Mouse (Mus musculus) layer of hippocampus, adult 9-11 months (tissue): ENCODE data around the gene Omp.

Experiments
- DNase-seq: peaks from one replicate; pipeline ENCODE4 v3.0.0; 2022

The Omp gene

DNA sequence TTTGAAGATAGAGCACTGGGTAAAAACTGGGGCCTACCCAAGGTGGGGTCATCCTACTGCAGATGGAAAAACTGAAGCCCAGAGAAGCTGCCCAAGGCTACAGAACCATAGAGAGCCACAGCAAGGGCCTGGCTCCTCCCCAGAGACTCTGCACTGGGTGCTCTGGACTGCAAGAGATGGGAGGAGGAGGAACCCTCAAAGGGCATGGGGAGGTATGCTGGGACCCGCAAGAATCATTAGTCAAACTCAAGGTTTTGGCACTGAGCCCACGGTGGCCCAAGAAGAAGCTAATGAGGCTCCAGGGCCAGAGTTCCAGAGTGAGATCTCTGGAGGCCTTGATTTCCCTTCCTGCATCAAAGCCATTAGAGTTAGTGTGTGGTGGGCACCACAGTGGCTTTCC lies 7.3 kb downstream of the Omp start:
- DNase-seq: no peak

- DNase-seq: no peak
Measured at GRCm38 (mm10) chr7:98137583-98137982, 7.7 kb downstream of the Omp start.

- no peak for DNase-seq
Measured at GRCm38 (mm10) chr7:98131751-98132150, 13.6 kb downstream of the Omp start.

GRCm38 (mm10) chr7:98125473-98125872 lies 19.8 kb downstream of the Omp start:
- no peak for DNase-seq

DNA sequence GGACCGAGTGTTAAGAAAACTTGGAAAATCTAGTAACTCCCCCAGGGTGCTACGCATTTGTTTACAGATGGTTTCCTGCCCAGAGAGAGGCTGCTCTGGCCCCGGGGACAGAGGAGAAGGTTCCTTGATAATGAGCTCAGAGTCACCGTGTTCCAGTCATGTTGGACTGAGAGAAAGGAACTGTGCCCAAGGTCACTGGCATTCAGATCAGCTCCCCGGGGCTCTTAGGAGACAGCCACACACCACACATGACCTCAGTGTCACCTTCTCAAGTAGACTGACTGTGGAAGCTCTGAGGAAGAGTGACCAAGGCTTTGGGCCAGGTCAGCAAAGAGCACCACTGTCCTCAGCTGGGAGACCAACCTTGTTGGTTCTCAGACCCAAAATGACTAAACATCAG lies 20.6 kb downstream of the Omp start:
- no peak for DNase-seq

GRCm38 (mm10) chr7:98121673-98122072 lies 23.6 kb downstream of the Omp start:
- DNase-seq: no peak

- DNase-seq: no peak
Measured at GRCm38 (mm10) chr7:98121241-98121640, 24.1 kb downstream of the Omp start.

- peak; percentile 41 for DNase-seq
Measured at GRCm38 (mm10) chr7:98120325-98120724, 25.0 kb downstream of the Omp start.

DNA sequence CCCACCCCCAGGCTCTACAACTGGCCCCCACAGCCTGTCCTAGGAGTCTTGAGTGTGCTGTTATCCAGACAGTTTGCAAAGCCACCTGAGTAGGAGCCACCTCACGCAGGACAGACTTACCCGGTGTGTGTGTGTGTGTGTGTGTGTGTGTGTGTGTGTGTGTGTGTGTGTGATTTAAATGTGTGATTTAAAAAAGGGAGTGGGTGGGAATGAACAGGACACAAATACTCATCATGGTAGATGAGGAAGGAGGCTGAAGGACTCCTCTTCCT lies 25.4 kb downstream of the Omp start:
- no peak for DNase-seq

DNA sequence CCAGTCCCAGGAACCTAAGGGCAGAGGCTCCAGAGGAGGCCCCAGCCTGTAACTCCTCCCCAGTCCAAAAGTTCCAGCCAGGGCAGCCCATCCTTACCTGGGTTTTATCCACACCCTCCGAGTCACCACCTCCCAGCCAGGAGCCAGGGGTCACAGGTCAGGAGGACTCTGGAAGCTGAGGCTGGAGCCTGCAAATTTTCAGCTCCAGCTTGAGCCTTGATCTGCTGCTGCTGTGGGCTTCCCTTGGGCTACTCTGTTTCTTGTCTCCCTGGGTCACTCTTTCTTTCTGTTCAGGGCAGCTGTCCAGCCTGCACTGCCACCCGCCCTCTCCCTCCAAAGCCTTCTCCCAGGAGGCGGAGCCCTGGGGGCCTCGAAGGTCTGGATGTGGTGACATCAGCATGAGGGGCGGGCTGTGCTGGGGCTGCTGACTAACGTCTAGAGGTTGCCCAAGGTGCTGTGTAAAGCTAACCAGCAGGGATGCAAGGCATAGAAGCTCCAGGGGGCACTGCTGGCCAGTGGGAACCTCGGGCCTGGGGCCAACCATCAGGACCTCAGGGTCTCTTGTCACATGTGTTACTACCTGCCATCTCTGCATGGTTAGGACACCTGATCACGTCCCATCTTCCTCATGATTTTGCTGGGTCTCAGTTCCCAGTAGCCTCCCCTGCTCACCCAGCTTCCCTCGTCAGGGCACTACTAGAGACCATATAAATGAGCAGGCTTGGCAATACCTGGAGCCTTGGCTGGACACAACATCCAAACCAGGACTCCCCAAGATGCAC lies 25.9 kb downstream of the Omp start, which contains the start of gene Myo7a:
Gene Myo7a (minus strand): TSS at position 346 of the 782 bp plus-strand sequence.
- DNase-seq: no peak

DNA sequence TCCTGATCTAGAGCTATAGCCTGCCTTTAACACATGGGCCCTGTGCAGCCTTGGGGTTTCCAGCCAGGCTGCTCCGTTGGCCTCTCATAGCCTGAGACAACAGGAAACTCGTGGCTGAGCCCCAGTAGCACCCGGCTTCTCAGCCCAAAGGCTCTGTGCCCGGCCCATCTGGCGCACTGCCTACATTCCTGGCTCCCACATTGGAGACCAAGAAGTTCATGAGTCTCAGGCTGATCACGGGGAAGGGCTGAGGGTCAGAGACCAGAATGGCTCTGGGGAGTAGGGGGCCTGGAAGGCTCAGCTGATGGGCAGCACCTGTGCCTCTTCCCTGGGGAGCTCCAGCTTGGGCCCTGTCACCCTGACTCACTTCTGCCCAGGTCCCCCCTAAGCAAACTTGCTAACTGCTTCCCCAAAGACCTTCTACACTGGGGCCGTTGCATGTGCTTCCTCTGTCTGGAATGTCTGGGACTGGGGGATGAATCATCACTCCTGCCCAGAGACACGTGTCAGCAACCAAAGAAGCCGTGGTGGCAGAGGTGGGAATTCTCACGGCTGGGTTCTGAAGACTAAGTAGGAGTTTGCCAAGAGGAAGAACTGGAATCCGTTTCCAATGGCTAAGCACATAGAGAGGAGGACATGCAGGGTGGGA lies 28.2 kb downstream of the Omp start:
- no peak for DNase-seq

DNA sequence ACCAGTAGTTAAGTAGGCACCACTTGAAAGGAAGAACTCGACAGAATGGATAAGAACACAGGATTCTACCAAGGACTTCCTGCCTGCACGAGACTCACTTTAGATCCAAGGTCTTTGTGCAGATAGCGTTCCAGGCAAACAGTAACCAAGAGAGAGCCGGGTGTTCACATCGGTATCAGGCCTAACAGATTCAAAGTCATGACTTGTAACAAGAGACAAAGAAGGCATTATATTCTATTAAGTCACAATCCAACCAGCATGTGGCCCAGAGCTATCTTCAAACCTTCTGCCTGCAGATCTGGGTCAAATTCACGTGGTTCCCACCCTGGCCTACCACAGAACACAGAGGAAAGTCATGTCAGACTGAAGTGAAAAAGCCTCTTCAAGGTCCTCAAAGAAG lies 30.6 kb downstream of the Omp start:
- no peak for DNase-seq

GRCm38 (mm10) chr7:98111233-98111632 lies 34.1 kb downstream of the Omp start:
- no peak for DNase-seq

- no peak for DNase-seq
Measured at GRCm38 (mm10) chr7:98109771-98110170, 35.5 kb downstream of the Omp start.

DNA sequence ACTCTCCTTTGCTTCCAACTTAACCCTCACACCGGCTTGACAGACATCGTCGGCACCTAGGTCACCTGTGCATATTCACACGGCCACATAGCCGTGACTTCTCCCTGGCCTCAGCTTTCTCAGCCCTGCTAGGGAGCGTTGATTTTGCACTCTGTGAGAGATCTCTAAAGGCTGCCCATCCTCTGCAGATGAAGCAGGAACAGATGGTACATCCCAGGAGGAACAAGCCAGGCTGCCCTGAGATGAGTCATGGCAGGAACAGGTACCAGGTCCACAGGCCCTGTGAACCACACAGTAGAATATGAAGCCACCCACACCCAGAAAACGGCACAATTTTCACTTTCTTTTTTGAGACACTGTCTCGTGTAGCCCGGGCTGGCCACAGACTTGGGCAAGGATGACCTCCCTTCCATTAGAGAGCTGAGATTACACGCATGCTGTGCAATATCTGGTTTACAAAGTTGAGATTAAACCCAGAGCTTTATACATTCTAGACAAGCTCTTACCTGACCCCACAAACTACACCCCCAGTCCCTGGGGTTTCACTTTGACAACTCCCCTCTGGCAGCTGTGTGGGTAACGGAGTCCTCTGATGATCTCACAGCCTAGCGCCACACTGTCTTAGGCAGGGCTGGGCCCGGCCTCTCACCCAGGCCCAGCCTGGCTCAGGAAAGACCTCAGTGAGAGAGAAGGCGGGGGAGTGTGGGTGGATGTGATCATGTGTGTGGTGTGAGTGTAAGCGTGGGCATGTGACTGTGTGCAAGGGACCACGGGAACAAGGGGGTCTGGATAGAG lies 36.5 kb downstream of the Omp start:
- DNase-seq: no peak

DNA sequence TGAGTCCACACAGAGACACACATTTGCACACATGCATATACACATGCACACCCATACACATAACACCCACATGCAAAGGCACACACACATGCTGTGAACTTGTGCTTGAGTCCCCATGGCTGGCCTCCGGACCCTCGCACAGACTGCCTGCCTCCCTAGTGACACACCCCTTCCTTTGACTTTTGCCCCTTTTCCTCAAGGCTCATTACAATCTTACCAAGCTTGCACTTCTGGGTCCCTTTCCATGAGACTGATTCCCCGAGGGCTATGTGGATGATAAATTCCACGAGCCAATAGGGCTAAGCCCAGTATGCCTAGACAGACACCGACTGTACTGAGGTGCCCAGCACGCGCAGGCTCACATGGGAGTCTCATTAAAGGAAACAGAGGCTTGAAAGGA lies 39.0 kb downstream of the Omp start:
- no peak for DNase-seq

GRCm38 (mm10) chr7:98104481-98105435 lies 40.5 kb downstream of the Omp start:
- DNase-seq: no peak

GRCm38 (mm10) chr7:98103942-98104292 lies 41.4 kb downstream of the Omp start:
- no peak for DNase-seq

DNA sequence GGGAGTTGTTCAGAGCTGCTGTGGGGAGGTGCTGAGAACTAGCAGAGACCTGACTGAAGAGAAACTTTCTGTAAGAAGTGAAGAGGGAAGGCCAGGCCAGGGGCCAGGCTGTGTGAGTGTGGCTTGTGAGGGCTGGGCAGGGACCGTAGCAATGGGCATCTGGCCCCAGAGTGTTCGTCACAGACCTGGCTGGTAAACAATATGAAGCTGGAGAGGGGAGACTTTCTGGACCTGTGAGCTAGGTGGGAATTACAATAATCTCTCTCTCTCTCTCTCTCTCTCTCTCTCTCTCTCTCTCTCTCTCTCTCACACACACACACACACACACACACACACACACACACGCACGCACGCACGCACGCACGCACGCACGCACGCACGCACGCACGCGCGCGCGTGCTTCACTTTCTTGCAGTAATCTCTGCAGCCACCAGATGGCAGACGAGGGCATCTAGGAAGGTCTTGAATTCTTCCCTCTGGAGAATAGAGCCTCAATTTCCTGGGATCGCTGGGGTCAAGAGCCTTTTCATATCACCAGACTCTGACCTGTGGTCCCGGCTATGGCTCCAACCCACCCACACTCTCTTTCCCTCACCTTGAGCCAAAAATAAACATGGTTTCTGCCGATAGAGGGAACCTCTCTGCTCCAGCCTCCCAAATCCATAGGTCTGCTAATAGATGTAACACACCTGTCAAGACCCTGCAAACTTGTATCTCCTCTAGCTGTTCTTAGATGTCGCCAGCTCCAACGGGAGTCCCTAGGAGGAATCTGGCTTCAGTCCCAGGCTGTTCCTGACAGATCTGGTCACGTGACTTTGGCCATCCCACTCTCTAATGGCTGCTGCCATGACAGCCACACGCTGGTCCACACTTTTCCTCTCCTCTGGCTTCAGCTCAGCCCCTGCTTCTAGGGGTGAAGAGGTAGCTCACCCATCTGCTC lies 42.0 kb downstream of the Omp start:
- DNase-seq: peak; percentile 80

- no peak for DNase-seq
Measured at GRCm38 (mm10) chr7:98102488-98102887, 42.8 kb downstream of the Omp start.

- DNase-seq: no peak
Measured at GRCm38 (mm10) chr7:98097557-98097956, 47.7 kb downstream of the Omp start.

DNA sequence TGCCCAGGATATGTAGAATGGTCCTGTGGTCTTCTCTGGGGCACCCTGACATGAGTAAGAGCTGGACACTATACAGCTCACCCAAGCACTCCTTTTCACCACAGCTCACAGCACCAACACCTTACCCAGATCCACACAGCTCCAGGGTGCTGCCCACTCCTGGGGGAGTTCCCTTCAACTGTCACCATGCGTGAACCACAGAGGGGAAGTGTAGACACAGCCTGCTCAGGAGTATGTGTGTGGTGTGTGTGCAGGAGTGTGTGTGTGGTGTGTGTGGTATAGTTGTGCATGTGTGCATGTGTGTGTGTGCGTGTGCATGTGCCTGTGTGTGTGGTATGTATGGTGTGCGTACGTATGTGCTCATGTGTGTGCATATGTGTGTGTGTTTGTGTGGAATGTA lies 49.5 kb downstream of the Omp start:
- no peak for DNase-seq
